In genomic region chr7:19157160-19157800, GRCm38 (mm10) we compare ENCODE assay signal across 8 mouse cellular contexts. TPM values are rescaled to one million over a fixed set of nuclear protein-coding genes. Genes with fewer than 3 reads are reported as not detected.
DNase-seq lines count a peak whose midpoint lies in the region; ATAC-seq and TF ChIP-seq lines count a peak whose summit lies in the region.

No protein-coding gene starts in this region.

- H3K4me2 ChIP-seq in heart, embryonic 11.5 days: peak overlapping the region; percentile 51
- peak overlapping the region; percentile 42; the same call in 1 of the 2 replicates for H3K4me2 ChIP-seq in kidney, embryonic 16.5 days (replicated peaks; ENCODE audit: low read depth, low read length)
- H3K4me2 ChIP-seq in myocyte (ENCODE audit: low read depth): no peak overlapping the region

- H3K9ac ChIP-seq in heart, embryonic 11.5 days (ENCODE audit: low read depth, low read length): no peak overlapping the region
- H3K9ac ChIP-seq in kidney, embryonic 16.5 days (replicated peaks; ENCODE audit: low read length): peak overlapping the region; percentile 53
- H3K9ac ChIP-seq in liver, adult 2 months (ENCODE audit: low read depth, low read length): no peak overlapping the region

- no peak overlapping the region for H3ac ChIP-seq in myocyte (ENCODE audit: control insufficient read depth, insufficient read length)

- peaks cover 13% of the 10 kb centered on the region for H3K36me3 ChIP-seq in heart, embryonic 11.5 days (ENCODE audit: control insufficient read depth, insufficient read depth, low read length)
- peaks cover 14% of the 10 kb centered on the region for H3K36me3 ChIP-seq in kidney, embryonic 16.5 days (ENCODE audit: insufficient read depth, low read length)
- H3K36me3 ChIP-seq in liver, adult 2 months (ENCODE audit: control insufficient read depth, insufficient read depth, low read length): 0 out of 2 replicates have a peak, but pooled peaks cover 3% of the 10 kb centered on the region
- peaks cover 6% of the 10 kb centered on the region for H3K36me3 ChIP-seq in myocyte (ENCODE audit: control insufficient read depth, insufficient read depth)

- DNase-seq in 3T3-L1 (ENCODE audit: low read depth, low spot score): peak; percentile 24
- peak; percentile 46 for DNase-seq in liver, adult 2 months (ENCODE audit: extremely low read depth, low read depth, low spot score)
- DNase-seq in spleen, postnatal 4 days (ENCODE audit: low spot score in 2 of 2): peak; percentile 92 to 98

- H3K27ac ChIP-seq in bone marrow, adult 2 months (ENCODE audit: control insufficient read depth, insufficient read depth, low read depth, low read length, poor library complexity): no peak overlapping the region
- no peak overlapping the region for H3K27ac ChIP-seq in embryonic fibroblast, embryonic 13.5 days (ENCODE audit: insufficient read depth, low read length)
- no peak overlapping the region for H3K27ac ChIP-seq in heart, embryonic 11.5 days (ENCODE audit: low read depth, low read length)
- no peak overlapping the region for H3K27ac ChIP-seq in kidney, embryonic 16.5 days (ENCODE audit: low read length)
- H3K27ac ChIP-seq in liver, adult 2 months (replicated peaks; ENCODE audit: insufficient read depth, low read depth, low read length): no peak overlapping the region

- WGBS in bone marrow, adult 2 months: 3% methylated on average over 30 of the region's 30 CpGs
- WGBS in heart, embryonic 11.5 days (ENCODE audit: insufficient replicate concordance): 6% methylated on average over 30 of the region's 30 CpGs
- 7% methylated on average over 29 of the region's 30 CpGs for WGBS in kidney, embryonic 16.5 days
- 6% methylated on average over 30 of the region's 30 CpGs for WGBS in liver, adult 2 months

- no peaks in the 10 kb centered on the region for H3K4me1 ChIP-seq in bone marrow, adult 2 months (ENCODE audit: control insufficient read depth, insufficient read depth, low read length)
- peaks cover 12% of the 10 kb centered on the region for H3K4me1 ChIP-seq in embryonic fibroblast, embryonic 13.5 days (ENCODE audit: control insufficient read depth, insufficient read depth, low read length)
- peaks cover 12% of the 10 kb centered on the region for H3K4me1 ChIP-seq in heart, embryonic 11.5 days (ENCODE audit: control insufficient read depth, insufficient read depth, low read length)
- H3K4me1 ChIP-seq in kidney, embryonic 16.5 days (ENCODE audit: insufficient read depth, low read length): peaks cover 24% of the 10 kb centered on the region
- H3K4me1 ChIP-seq in liver, adult 2 months (ENCODE audit: control insufficient read depth, insufficient read depth, low read length): peaks cover 2% of the 10 kb centered on the region; the same call in 1 of the 2 replicates

- peaks cover 12% of the 10 kb centered on the region for H3K27me3 ChIP-seq in heart, embryonic 11.5 days (ENCODE audit: control insufficient read depth, insufficient read depth, low read length)
- peaks cover 13% of the 10 kb centered on the region; the same call in 1 of the 2 replicates for H3K27me3 ChIP-seq in kidney, embryonic 16.5 days (ENCODE audit: insufficient read depth, low read length)
- H3K27me3 ChIP-seq in liver, adult 2 months (ENCODE audit: control insufficient read depth, insufficient read depth, low read length): peaks cover 5% of the 10 kb centered on the region; the same call in 1 of the 2 replicates
- H3K27me3 ChIP-seq in myocyte (ENCODE audit: control insufficient read depth, insufficient read depth, insufficient read length): no peaks in the 10 kb centered on the region

- peak; percentile 34; the same call in 1 of the 2 replicates for TF ChIP-seq POLR2A in bone marrow, adult 2 months (IDR thresholded peaks at IDR 0.05; ENCODE audit: borderline replicate concordance, control insufficient read depth, low read depth, low read length)
- no peak for TF ChIP-seq POLR2A in embryonic fibroblast, embryonic 13.5 days (IDR thresholded peaks at IDR 0.05; ENCODE audit: low read depth, low read length)
- TF ChIP-seq POLR2A in liver, adult 2 months (IDR thresholded peaks at IDR 0.05; ENCODE audit: extremely low read depth, insufficient read depth, low read length): no peak
- no peak for TF ChIP-seq POLR2A in myocyte (IDR thresholded peaks at IDR 0.05; ENCODE audit: insufficient read length, low read depth)

- TF ChIP-seq CTCF in bone marrow, adult 2 months (IDR thresholded peaks at IDR 0.05; ENCODE audit: control insufficient read depth, insufficient read depth, low read length): peak; percentile 89
- peak; percentile 71 for TF ChIP-seq CTCF in embryonic fibroblast, embryonic 13.5 days (IDR thresholded peaks at IDR 0.05; ENCODE audit: borderline replicate concordance, insufficient read depth, low read length)
- peak; percentile 92 for TF ChIP-seq CTCF in liver, adult 2 months (IDR thresholded peaks at IDR 0.05; ENCODE audit: low read depth, low read length)

- ATAC-seq in heart, embryonic 11.5 days (replicated peaks; ENCODE audit: insufficient number of reproducible peaks, low FRiP score, low TSS enrichment): peak; percentile 49; the same call in 1 of the 2 replicates
- ATAC-seq in kidney, embryonic 16.5 days (ENCODE audit: low FRiP score, low TSS enrichment): peak; percentile 60

- H3K9me3 ChIP-seq in heart, embryonic 11.5 days (replicated peaks; ENCODE audit: control insufficient read depth, low read length): no peaks in the 10 kb centered on the region
- H3K9me3 ChIP-seq in kidney, embryonic 16.5 days (ENCODE audit: low read length): no peaks in the 10 kb centered on the region

- no peaks in the 10 kb centered on the region for H3K79me2 ChIP-seq in liver, adult 2 months (ENCODE audit: control insufficient read depth, insufficient read depth, low read length)
- no peaks in the 10 kb centered on the region for H3K79me2 ChIP-seq in myocyte (ENCODE audit: control insufficient read depth, insufficient read depth)

- no peak overlapping the region for H3K4me3 ChIP-seq in bone marrow, adult 2 months (replicated peaks; ENCODE audit: control insufficient read depth, low read depth, low read length)
- no peak overlapping the region for H3K4me3 ChIP-seq in embryonic fibroblast, embryonic 13.5 days (ENCODE audit: insufficient read depth, low read length)
- no peak overlapping the region for H3K4me3 ChIP-seq in heart, embryonic 11.5 days (ENCODE audit: low read depth, low read length)
- H3K4me3 ChIP-seq in kidney, embryonic 16.5 days (ENCODE audit: low read length): peak overlapping the region; percentile 12
- no peak overlapping the region for H3K4me3 ChIP-seq in liver, adult 2 months (ENCODE audit: insufficient read depth, low read depth, low read length)
- H3K4me3 ChIP-seq in myocyte: no peak overlapping the region

RNA-seq across cellular contexts. Expression of gene Snrpd2, which starts 7.8 kb away (rescaled TPM):
- 56.3 and 58.6 TPM in 2 replicates for polyA plus RNA-seq in bone marrow, adult 2 months (2011; ENCODE audit: insufficient read depth, insufficient read length, low replicate concordance, missing spikeins)
- 70.0 and 71.3 TPM in 2 replicates for polyA plus RNA-seq in embryonic fibroblast, embryonic 13.5 days (2011; ENCODE audit: insufficient read length, low read depth, missing spikeins)
- 120 and 125 TPM in 2 replicates for polyA plus RNA-seq in heart, embryonic 11.5 days (2014; fragmentation: Nextera tagmentation; extraction: Ambion mirVana)
- 137 and 141 TPM in 2 replicates for polyA plus RNA-seq in kidney, embryonic 16.5 days (2015; fragmentation: Nextera tagmentation; extraction: Ambion mirVana)
- 28.4 and 29.4 TPM in 2 replicates for total RNA-seq in liver, adult 2 months (2014; rRNA removed)
- 16.4 and 17.7 TPM in 2 replicates for polyA plus RNA-seq in liver, adult 2 months (2012; rRNA removed)
- polyA plus RNA-seq in myocyte (2012; fragmentation: generic; extraction: Trizol): 192 TPM

RNA-seq across cellular contexts. Expression of gene Qpctl, which starts 8.2 kb away (rescaled TPM):
- polyA plus RNA-seq in bone marrow, adult 2 months (2011; ENCODE audit: insufficient read depth, insufficient read length, low replicate concordance, missing spikeins): 3.6 and 6.8 TPM in 2 replicates
- 16.3 and 19.2 TPM in 2 replicates for polyA plus RNA-seq in embryonic fibroblast, embryonic 13.5 days (2011; ENCODE audit: insufficient read length, low read depth, missing spikeins)
- 6.4 and 7.6 TPM in 2 replicates for polyA plus RNA-seq in heart, embryonic 11.5 days (2014; fragmentation: Nextera tagmentation; extraction: Ambion mirVana)
- polyA plus RNA-seq in kidney, embryonic 16.5 days (2015; fragmentation: Nextera tagmentation; extraction: Ambion mirVana): 15.1 and 16.1 TPM in 2 replicates
- 4.3 and 6.3 TPM in 2 replicates for total RNA-seq in liver, adult 2 months (2014; rRNA removed)
- polyA plus RNA-seq in liver, adult 2 months (2012; rRNA removed): 8.9 and 11.7 TPM in 2 replicates
- 7.7 TPM for polyA plus RNA-seq in myocyte (2012; fragmentation: generic; extraction: Trizol)

RNA-seq across cellular contexts. Expression of gene Gipr, which starts 8.6 kb away (rescaled TPM):
- polyA plus RNA-seq in bone marrow, adult 2 months (2011; ENCODE audit: insufficient read depth, insufficient read length, low replicate concordance, missing spikeins): 0.62 and 0.79 TPM in 2 replicates
- not detected in 2 replicates for polyA plus RNA-seq in embryonic fibroblast, embryonic 13.5 days (2011; ENCODE audit: insufficient read length, low read depth, missing spikeins)
- polyA plus RNA-seq in heart, embryonic 11.5 days (2014; fragmentation: Nextera tagmentation; extraction: Ambion mirVana): 9.0 and 10.8 TPM in 2 replicates
- polyA plus RNA-seq in kidney, embryonic 16.5 days (2015; fragmentation: Nextera tagmentation; extraction: Ambion mirVana): 0.37 and 0.60 TPM in 2 replicates
- not detected in 2 replicates for total RNA-seq in liver, adult 2 months (2014; rRNA removed)
- not detected in 2 replicates for polyA plus RNA-seq in liver, adult 2 months (2012; rRNA removed)
- 0.48 TPM for polyA plus RNA-seq in myocyte (2012; fragmentation: generic; extraction: Trizol)

RNA-seq across cellular contexts. Expression of gene Eml2, which starts 18.9 kb away (rescaled TPM):
- 14.2 and 33.1 TPM in 2 replicates for polyA plus RNA-seq in bone marrow, adult 2 months (2011; ENCODE audit: insufficient read depth, insufficient read length, low replicate concordance, missing spikeins)
- 17.3 and 23.2 TPM in 2 replicates for polyA plus RNA-seq in embryonic fibroblast, embryonic 13.5 days (2011; ENCODE audit: insufficient read length, low read depth, missing spikeins)
- polyA plus RNA-seq in heart, embryonic 11.5 days (2014; fragmentation: Nextera tagmentation; extraction: Ambion mirVana): 5.4 and 6.9 TPM in 2 replicates
- polyA plus RNA-seq in kidney, embryonic 16.5 days (2015; fragmentation: Nextera tagmentation; extraction: Ambion mirVana): 12.0 and 14.5 TPM in 2 replicates
- total RNA-seq in liver, adult 2 months (2014; rRNA removed): 9.8 and 11.1 TPM in 2 replicates
- 9.7 and 12.2 TPM in 2 replicates for polyA plus RNA-seq in liver, adult 2 months (2012; rRNA removed)
- polyA plus RNA-seq in myocyte (2012; fragmentation: generic; extraction: Trizol): 47.7 TPM

RNA-seq across cellular contexts. Expression of gene Fbxo46, which starts 37.6 kb away (rescaled TPM):
- 3.9 and 4.8 TPM in 2 replicates for polyA plus RNA-seq in bone marrow, adult 2 months (2011; ENCODE audit: insufficient read depth, insufficient read length, low replicate concordance, missing spikeins)
- 4.8 and 7.1 TPM in 2 replicates for polyA plus RNA-seq in embryonic fibroblast, embryonic 13.5 days (2011; ENCODE audit: insufficient read length, low read depth, missing spikeins)
- polyA plus RNA-seq in heart, embryonic 11.5 days (2014; fragmentation: Nextera tagmentation; extraction: Ambion mirVana): 6.3 and 6.4 TPM in 2 replicates
- polyA plus RNA-seq in kidney, embryonic 16.5 days (2015; fragmentation: Nextera tagmentation; extraction: Ambion mirVana): 18.4 and 20.3 TPM in 2 replicates
- 2.4 and 3.2 TPM in 2 replicates for total RNA-seq in liver, adult 2 months (2014; rRNA removed)
- polyA plus RNA-seq in liver, adult 2 months (2012; rRNA removed): 4.3 and 5.0 TPM in 2 replicates
- polyA plus RNA-seq in myocyte (2012; fragmentation: generic; extraction: Trizol): 6.2 TPM

Comparison
In these comparisons a context has a peak if more than half of its experiments do, and no peak if none do; other contexts are left out.
1. DNase-seq: peak in every context shown above with its lines; median percentile 95 in spleen, postnatal 4 days; 46 in liver, adult 2 months; 24 in 3T3-L1.